Mouse (Mus musculus) heart, postnatal 14 days (tissue): ENCODE data around the gene Htr6. TPM values are rescaled to one million over a fixed set of nuclear protein-coding genes. Genes with fewer than 3 reads are reported as not detected.

Source experiments
- DNase-seq, 2 experiments: peaks; one replicate each; pipeline ENCODE4 v3.0.0; 2021 to 2022
- intact Hi-C: fragments of 180-260 bp; cut with DNase I; formaldehyde crosslinking; loops from one replicate; pipeline ENCODE4 v1.15.1; 2025
- total RNA-seq, 2 experiments: library from RNA; stranded (reverse); gene quantifications; 2 replicates each; pipeline ENCODE4 v1.2.3; 2021

The Htr6 gene
- total RNA-seq, 2 experiments from 2014 or later = not detected

GRCm38 (mm10) chr4:139054300-139054923 is 21.0 kb downstream of the Htr6 start:
- intact Hi-C loops = no loop called here
- DNase-seq = peak; percentile 22

GRCm38 (mm10) chr4:139053391-139053790 is 22.0 kb downstream of the Htr6 start:
- intact Hi-C loops = no loop called here
- DNase-seq = no peak

DNA sequence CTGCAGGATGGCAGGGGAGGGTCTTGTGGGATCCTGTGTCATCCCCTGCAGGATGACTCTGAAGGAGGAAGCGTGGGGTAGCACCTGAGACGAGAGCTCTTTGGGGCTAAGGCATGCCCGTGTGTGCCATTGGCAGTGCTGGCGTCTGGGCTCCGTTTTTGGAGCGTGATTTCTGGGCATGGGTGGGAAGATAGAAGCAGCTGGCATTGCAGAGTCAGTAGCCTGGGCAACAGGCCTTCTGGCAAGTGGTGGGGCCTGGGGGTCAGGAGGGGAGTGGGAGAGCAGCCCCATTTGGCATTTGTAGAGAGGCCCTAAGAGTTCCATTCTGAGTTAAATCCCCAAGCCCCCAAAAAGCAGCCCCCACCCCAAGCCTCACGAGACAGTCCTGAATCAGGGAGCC is 22.6 kb downstream of the Htr6 start:
- intact Hi-C loops = no loop called here
- DNase-seq = no peak

DNA sequence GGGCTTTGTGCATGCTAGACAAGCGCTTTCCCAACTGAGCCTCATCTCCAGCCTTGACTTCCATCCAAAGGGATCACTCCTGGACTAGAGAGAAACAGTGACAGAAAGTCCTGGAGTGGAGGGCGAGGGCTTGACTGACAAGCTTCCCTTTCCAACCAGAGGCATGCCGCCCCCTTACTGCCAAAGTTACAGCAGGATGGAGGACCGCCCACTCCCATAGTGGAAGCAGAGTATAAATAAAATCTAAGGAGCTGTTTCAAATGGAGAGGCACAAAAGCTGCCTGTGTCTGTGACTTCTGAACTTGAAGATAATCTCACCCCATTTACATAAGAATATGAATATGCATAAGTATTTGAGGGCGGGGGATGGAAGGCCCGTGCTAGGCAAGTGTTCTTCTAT is 26.9 kb downstream of the Htr6 start:
- intact Hi-C loops = no loop called here
- no peak for DNase-seq

GRCm38 (mm10) chr4:139046354-139046753 is 29.0 kb downstream of the Htr6 start:
- DNase-seq = no peak
- intact Hi-C loops = no loop called here

DNA sequence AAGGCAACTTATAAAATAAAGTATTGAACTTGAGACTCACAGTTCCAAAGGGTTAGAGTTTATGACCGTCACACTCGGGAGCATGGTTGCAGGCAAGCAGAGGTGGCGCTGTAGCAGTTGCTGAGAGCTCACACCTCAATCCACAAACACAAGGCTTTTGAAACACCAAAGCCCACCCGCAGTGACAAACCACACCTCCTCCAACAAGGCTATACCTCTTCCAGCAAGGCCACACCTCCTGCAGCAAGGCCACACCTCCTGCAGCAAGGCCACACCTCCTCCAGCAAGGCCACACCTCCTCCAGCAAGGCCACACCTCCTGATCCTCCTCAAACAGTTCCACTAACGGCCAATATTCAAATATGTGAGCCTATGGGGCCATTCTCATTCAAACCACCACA is 30.8 kb downstream of the Htr6 start:
- intact Hi-C loops = no loop called here
- no peak for DNase-seq

- intact Hi-C loops = no loop called here
- DNase-seq = no peak
Measured at GRCm38 (mm10) chr4:139043600-139043999, 31.8 kb downstream of the Htr6 start.

GRCm38 (mm10) chr4:139042611-139043010 is 32.8 kb downstream of the Htr6 start:
- no peak for DNase-seq
- intact Hi-C loops = no loop called here

GRCm38 (mm10) chr4:139040084-139040839 is 35.1 kb downstream of the Htr6 start:
- intact Hi-C loops = no loop called here
- no peak for DNase-seq

DNA sequence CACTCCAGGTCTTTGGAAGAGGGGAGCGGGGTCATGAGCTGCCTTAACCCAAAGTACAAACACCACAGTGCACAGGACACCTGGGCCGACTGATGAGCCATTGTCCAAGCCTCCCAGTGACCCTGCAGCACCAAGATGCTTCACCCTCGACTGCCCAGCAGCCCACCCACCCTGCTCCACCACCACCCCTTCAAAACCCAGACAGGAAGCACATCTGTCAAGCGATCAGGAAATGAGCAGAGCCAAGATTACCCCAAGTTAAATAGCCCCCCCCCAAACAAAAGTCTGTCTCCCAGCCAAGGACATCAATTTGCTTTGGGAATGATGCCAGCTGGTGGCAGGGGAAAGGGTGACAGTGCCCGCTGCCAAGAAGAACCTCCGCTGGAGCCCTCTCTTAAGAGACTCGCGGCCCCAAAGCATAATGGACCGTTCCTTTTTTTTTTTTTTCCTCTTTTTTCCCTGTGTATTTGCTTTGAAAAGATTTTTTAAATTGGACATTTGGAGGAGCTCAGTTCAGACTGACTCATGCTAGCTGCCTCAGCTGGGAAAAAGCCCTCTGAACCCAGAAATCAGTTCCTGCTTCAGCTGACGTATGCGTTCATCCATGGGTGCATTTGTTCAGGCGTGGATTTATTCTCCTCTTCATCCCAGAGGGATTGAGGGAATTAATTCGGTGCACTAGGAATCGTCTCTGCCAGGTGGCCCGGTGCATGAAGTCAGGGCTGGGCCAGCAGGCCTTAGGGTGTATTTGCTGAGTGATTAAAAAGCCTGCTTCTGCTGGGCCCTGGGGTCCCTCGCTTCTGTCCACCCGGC is 37.4 kb downstream of the Htr6 start:
- intact Hi-C loops = no loop called here
- DNase-seq = peak in 1 of 2 experiments; percentile 28

GRCm38 (mm10) chr4:139035799-139036198 is 39.6 kb downstream of the Htr6 start:
- intact Hi-C loops = no loop called here
- peak in 1 of 2 experiments; percentile 30 for DNase-seq

DNA sequence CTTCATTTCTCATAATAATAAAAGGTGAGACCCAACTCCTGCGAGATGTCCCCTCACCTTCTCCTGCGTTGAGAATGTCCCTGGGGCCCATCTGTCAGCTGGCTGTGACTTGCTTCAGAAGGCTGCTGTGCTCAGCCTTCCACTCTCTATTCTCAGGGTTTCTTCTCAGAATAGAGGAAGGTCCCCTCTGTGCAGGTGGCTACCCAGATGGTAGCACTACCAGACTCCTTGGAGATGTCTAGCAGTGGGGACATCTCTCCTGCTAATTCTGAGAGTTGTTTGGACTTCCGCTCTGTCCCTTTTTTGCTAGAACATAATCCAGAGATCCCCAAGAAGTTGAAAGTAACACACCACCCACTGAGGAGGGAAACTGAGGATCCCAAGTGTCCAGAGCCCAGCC is 40.4 kb downstream of the Htr6 start:
- intact Hi-C loops = no loop called here
- DNase-seq = no peak

GRCm38 (mm10) chr4:139034540-139034939 is 40.8 kb downstream of the Htr6 start:
- intact Hi-C loops = no loop called here

GRCm38 (mm10) chr4:139034010-139034367 is 41.4 kb downstream of the Htr6 start:
- intact Hi-C loops = no loop called here
- no peak for DNase-seq

More at GRCm38 (mm10) chr4:139034540-139034939, 40.8 kb downstream of the Htr6 start:
- DNase-seq = no peak

DNA sequence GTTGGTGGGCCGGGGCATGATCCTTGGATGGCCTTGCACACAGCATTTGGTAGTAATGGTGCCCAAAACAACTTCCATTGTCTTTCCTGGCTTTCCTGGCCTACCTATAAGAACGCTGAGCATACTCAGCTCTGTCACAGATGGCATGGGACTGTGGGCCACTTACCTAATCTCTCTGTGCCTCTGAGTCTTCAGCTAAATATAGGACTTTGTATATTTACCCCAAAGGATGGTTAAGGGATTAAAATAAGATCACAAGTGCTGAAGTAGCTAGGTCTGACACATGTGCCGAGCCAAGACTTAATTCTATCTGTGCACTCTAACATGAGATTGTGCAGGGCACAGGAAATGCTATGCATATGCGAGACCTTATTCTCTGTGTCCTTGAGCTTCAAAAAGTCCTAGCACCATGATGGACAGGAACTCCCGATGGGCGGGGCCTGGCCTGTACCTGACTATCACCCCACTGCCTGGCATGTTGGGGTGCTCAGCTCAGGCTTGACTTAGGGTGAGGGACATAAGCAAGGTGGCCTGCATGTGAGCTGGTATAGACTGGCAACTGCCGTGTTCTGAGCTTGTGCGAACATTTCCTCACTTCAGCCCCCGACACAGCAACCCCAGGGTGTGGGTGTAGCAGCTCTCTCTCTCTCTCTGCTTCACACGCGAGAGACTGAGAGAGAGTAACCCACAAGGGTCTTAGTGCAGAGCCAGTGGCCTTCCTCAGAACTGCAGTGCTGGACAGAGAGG is 41.9 kb downstream of the Htr6 start:
- intact Hi-C loops = no loop called here

GRCm38 (mm10) chr4:139032521-139032920 is 42.8 kb downstream of the Htr6 start:
- intact Hi-C loops = no loop called here
- no peak for DNase-seq

More for the DNA sequence above, 41.9 kb downstream of the Htr6 start:
- DNase-seq = no peak

- DNase-seq = no peak
- intact Hi-C loops = no loop called here
Measured at GRCm38 (mm10) chr4:139030675-139031074, 44.7 kb downstream of the Htr6 start.

GRCm38 (mm10) chr4:139024379-139024778 is 51.0 kb downstream of the Htr6 start:
- intact Hi-C loops = no loop called here

DNA sequence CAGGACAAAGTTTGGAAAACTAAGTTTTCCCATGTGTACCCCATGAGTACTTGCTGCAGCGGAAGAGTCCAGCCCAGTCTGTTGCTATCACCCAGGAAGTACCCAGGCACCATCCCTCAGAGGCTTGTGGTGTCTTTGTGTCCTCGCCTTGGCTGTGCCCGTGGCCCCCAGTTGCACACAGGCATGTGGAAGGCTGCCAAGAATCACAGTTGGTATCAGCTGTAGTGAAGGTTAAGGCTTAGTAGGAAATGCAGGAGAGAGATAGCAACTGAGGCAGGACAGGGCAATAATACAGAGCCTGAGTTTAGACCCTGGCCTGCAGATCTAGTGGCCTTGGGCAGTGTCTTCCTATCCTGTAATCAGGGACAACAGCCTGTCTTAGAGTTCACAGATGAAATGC is 55.0 kb downstream of the Htr6 start:
- DNase-seq = no peak
- intact Hi-C loops = no loop called here

More at GRCm38 (mm10) chr4:139024379-139024778, 51.0 kb downstream of the Htr6 start:
- DNase-seq = no peak

DNA sequence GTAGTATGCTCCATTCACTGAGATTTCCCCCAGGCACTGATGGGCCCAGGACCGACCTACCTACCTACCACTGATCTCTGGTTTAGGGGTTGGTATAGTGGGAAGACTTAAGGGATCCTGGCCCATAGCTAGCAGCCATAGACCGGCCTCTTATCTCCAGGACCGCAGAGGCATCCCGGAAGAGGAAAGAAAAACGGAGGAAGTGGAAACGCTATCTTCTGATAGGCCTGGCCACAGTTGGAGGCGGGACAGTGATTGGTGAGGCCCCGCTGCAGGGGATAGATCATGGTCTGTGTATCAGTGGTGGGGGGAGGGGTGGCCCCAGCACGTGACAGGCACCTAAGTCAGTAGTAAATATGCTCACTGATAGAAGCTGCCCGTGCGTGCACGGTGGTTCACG is 56.0 kb downstream of the Htr6 start:
- no peak for DNase-seq
- intact Hi-C loops = no loop called here

GRCm38 (mm10) chr4:139018976-139019375 is 56.4 kb downstream of the Htr6 start:
- intact Hi-C loops = no loop called here
- no peak for DNase-seq
